Mouse (Mus musculus) ES-E14 (cell line): ENCODE data around the gene Podxl. TPM values are rescaled to one million over a fixed set of nuclear protein-coding genes. Genes with fewer than 3 reads are reported as not detected.

Source experiments
- DNase-seq: peaks from one replicate; pipeline ENCODE4 v3.0.0-alpha.2; 2013; ENCODE audit warnings: low read depth, low spot score
- H3K27ac ChIP-seq: 2 replicates; pipeline ENCODE4 v1.5.1; 2012; ENCODE audit warnings: low read depth, mild to moderate bottlenecking, low read length, moderate library complexity, mixed read lengths; ENCODE audit not compliant: poor library complexity, insufficient read depth, severe bottlenecking
- H3K36me3 ChIP-seq: 2 replicates; pipeline ENCODE4 v1.6.1; 2012; ENCODE audit warnings: mild to moderate bottlenecking, low read length, moderate library complexity, mixed read lengths; ENCODE audit not compliant: control insufficient read depth, poor library complexity, insufficient read depth, severe bottlenecking
- H3K4me1 ChIP-seq, 2 experiments: fragments of 150-350 bp in 1 of 2; sonication (generic) in 1 of 2; 2 replicates each; pipeline ENCODE4 v1.6.1; 2012; ENCODE audit warnings: low read length in 2 of 2, mild to moderate bottlenecking in 1 of 2, mixed read lengths in 1 of 2; ENCODE audit not compliant: control insufficient read depth in 2 of 2, insufficient read depth in 2 of 2, poor library complexity in 1 of 2
- H3K4me3 ChIP-seq, 2 experiments: fragments of 150-350 bp in 1 of 2; sonication (generic) in 1 of 2; 2 replicates each; pipeline ENCODE4 v1.5.1; 2012; ENCODE audit warnings: low read length in 2 of 2, low read depth in 1 of 2, mild to moderate bottlenecking in 1 of 2, mixed read lengths in 1 of 2; ENCODE audit not compliant: insufficient read depth in 1 of 2, poor library complexity in 1 of 2, severe bottlenecking in 1 of 2
- H3K9ac ChIP-seq: 2 replicates; pipeline ENCODE4 v1.6.1; 2012; ENCODE audit warnings: low read depth, mild to moderate bottlenecking, low read length, mixed read lengths; ENCODE audit not compliant: poor library complexity, insufficient read depth, severe bottlenecking
- H3K9me3 ChIP-seq: fragments of 150-350 bp; sonication (generic); 2 replicates; pipeline ENCODE4 v1.6.1; 2012; ENCODE audit warnings: low read depth, mild to moderate bottlenecking, low read length; ENCODE audit not compliant: control insufficient read depth, insufficient read depth
- CHD2 ChIP-seq: IDR thresholded peaks from 2 replicates; pipeline ENCODE4 v1.6.1; 2014; ENCODE audit warnings: mild to moderate bottlenecking, low read depth, low read length, inconsistent platforms
- HCFC1 ChIP-seq: IDR thresholded peaks from 2 replicates; pipeline ENCODE4 v1.6.1; 2012; ENCODE audit warnings: low read length, inconsistent platforms, borderline replicate concordance; ENCODE audit not compliant: insufficient read depth
- MAFK ChIP-seq: IDR thresholded peaks from 2 replicates; pipeline ENCODE4 v1.6.1; 2014; ENCODE audit warnings: mild to moderate bottlenecking, low read depth, low read length, inconsistent platforms; ENCODE audit not compliant: insufficient read depth
- ZC3H11A ChIP-seq: IDR thresholded peaks from 2 replicates; pipeline ENCODE4 v1.6.1; 2012; ENCODE audit warnings: low read depth, mild to moderate bottlenecking, inconsistent platforms, low read length, borderline replicate concordance
- ZNF384 ChIP-seq: IDR thresholded peaks from 2 replicates; pipeline ENCODE4 v1.6.1; 2012; ENCODE audit warnings: low read depth, low read length, inconsistent platforms
- in situ Hi-C, 2 experiments: fragments of 600-800 bp; cut with MboI; formaldehyde crosslinking; loops; one replicate each; pipeline ENCODE4 v1.15.1; 2025; ENCODE audit warnings: low sequenced_read_pairs in 2 of 2, inconsistent platforms in 1 of 2; ENCODE audit not compliant: unreplicated experiment in 2 of 2
- total RNA-seq: library from RNA; depleted of rRNA; stranded (reverse); fragments of 300-350 nt; gene quantifications from 2 replicates; pipeline ENCODE4 v1.2.3, GENCODE M21; 2012

The Podxl gene
- total RNA-seq, 1 experiment = 25.2 TPM

DNA sequence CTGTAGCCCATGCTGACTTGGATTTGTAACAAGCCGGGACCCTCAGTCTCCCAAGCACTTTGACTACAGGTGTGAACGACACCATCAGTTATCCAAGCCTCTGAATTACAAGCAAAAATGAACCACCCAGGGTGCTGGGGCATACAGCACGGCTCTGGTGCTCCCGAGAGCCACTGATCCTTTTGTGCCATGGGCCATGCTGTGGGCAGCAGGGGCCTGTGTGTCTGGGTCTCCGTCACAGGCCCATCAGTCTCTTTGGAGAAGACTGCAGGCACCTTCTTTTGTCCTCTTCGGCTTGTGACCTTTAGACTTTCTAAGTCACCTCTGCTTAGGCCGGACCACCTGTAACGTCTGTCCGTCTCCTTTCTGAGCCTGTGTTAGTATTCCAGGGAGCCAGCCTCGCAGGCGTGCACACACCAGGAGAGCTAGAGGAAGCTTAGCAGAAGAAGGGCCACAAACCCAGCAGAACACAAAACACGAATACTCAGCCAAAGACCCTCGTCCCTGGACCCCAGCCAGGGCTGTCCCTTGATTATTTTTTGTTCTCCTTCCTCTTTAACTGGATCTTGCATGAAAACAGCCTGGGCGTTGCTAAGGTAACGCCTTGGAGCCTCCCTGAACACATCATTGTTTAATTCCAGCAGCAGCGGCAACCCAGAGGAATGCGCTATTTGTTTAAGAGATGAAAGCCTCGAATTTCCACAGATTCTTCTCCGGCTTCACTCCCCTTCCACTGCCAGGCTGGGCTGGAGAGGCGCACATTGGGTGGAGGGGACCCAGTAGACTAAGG is 32.8 kb upstream of the Podxl start:
- Histone ChIP-seq H3K27ac (no peak overlapping the region), H3K36me3 (no peaks in the 10 kb centered on the region), H3K9me3 (no peaks in the 10 kb centered on the region), H3K4me3 (no peak overlapping the region), H3K9ac (no peak overlapping the region), H3K4me1 (peaks cover 4 to 14% of the 10 kb centered on the region in 2 experiments; a peak in 3 of 4 replicates)
- TF ChIP-seq HCFC1 = no peak
- TF ChIP-seq CHD2 = no peak
- no peak for TF ChIP-seq ZNF384
- TF ChIP-seq MAFK = no peak
- no peak for TF ChIP-seq ZC3H11A
- DNase-seq = peak; percentile 59
- in situ Hi-C loops = no loop called here

DNA sequence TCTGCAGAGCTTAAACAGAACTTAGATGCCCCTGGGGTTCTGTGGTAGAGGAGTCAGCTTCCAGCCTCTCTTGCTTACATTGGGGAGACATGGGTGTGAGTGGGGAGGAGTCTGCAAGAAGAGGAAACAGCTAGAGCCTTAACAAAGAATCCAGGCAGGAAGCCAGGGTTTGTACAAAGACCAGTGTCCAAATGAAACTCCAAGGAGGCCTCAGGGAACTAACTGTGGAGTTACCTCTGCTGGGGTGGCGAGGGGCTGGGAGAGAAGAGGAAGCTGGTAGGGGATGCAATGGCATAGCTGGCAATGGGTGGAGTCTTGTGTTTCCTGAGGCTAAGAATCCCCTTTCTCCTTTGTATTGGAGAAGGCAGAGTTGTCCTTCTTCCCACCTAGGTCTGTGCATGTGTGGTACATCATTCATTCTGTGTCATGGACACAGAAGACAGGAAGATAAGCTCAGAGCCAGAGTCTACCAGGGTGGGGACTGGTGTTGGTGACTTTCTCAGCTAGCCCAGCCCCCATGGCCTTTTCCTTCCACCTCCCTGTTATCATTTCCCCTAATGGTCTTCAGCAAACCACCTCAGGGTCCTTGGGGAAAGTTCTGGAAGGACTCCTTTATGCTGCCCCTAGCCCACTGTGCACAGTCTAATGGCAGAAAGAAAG is 28.9 kb upstream of the Podxl start:
- DNase-seq = no peak
- Histone ChIP-seq H3K36me3 (no peaks in the 10 kb centered on the region), H3K27ac (no peak overlapping the region), H3K9ac (no peak overlapping the region), H3K4me3 (no peak overlapping the region), H3K4me1 (peaks cover 2 to 8% of the 10 kb centered on the region in 2 experiments; a peak in 2 of 4 replicates), H3K9me3 (no peaks in the 10 kb centered on the region)
- in situ Hi-C loops = no loop called here
- TF ChIP-seq CHD2 (no peak), ZNF384 (no peak), ZC3H11A (no peak)

DNA sequence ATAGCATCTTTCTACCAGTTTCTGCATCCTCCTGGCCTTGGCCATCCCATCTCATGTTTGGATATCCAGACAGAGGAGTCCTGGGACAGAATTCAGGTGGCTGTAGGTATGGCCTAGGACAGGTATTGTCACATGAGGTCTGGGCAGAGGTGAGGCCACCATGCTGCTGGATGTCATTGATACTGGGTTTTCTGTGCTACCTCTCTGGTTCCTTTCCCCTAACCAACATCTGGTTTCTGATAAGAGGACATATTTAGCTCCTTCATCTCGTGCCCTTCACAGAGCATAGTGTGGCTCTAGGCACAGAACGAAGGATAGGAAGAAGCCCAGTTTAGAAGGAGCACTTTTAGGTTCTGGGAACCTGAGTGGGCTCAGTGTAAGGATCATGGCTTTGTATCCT is 28.3 kb upstream of the Podxl start:
- H3K9ac ChIP-seq = no peak overlapping the region
- no peak overlapping the region for H3K4me3 ChIP-seq
- H3K9me3 ChIP-seq = no peaks in the 10 kb centered on the region
- in situ Hi-C loops = no loop called here
- DNase-seq = no peak
- H3K36me3 ChIP-seq = no peaks in the 10 kb centered on the region
- H3K4me1 ChIP-seq = peaks cover 0 to 10% of the 10 kb centered on the region in 2 experiments; a peak in 2 of 4 replicates
- H3K27ac ChIP-seq = no peak overlapping the region
- no peak for TF ChIP-seq HCFC1
- no peak for TF ChIP-seq MAFK
- no peak for TF ChIP-seq CHD2
- TF ChIP-seq ZNF384 = no peak
- no peak for TF ChIP-seq ZC3H11A

DNA sequence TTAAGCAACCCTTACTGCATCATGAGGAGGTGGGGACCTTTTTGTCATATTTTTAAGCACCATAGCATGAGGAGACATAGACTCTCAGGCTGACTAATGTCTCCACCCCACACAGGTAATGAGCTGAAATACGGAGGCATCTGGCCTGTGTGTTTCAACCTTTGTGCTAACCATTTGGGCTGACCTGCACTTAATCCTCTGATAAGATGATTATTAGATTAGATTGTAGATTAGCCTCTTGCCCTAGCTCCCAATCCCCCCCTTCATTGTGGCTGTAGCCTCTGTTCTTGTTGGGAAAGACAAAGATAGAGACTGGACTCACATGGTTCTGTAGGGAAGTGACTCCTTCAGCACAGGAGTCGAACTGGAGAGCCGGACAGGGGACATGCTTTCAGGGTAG is 27.9 kb upstream of the Podxl start:
- in situ Hi-C loops = no loop called here
- Histone ChIP-seq H3K9ac (no peak overlapping the region), H3K9me3 (no peaks in the 10 kb centered on the region), H3K4me1 (peaks cover 0 to 10% of the 10 kb centered on the region in 2 experiments; a peak in 2 of 4 replicates), H3K27ac (no peak overlapping the region), H3K4me3 (no peak overlapping the region), H3K36me3 (no peaks in the 10 kb centered on the region)
- TF ChIP-seq ZC3H11A (no peak), MAFK (no peak), CHD2 (no peak), HCFC1 (no peak), ZNF384 (no peak)
- no peak for DNase-seq
